Mouse (Mus musculus) ES-E14 (cell line): ENCODE results near the gene Ap1b1.

Experiments
- CHD2 ChIP-seq: IDR thresholded peaks from 2 replicates; pipeline ENCODE4 v1.6.1; 2014; ENCODE audit warnings: mild to moderate bottlenecking, low read depth, low read length, inconsistent platforms
- MAFK ChIP-seq: IDR thresholded peaks from 2 replicates; pipeline ENCODE4 v1.6.1; 2014; ENCODE audit warnings: mild to moderate bottlenecking, low read depth, low read length, inconsistent platforms; ENCODE audit not compliant: insufficient read depth
- ZNF384 ChIP-seq: IDR thresholded peaks from 2 replicates; pipeline ENCODE4 v1.6.1; 2012; ENCODE audit warnings: low read depth, low read length, inconsistent platforms

DNA sequence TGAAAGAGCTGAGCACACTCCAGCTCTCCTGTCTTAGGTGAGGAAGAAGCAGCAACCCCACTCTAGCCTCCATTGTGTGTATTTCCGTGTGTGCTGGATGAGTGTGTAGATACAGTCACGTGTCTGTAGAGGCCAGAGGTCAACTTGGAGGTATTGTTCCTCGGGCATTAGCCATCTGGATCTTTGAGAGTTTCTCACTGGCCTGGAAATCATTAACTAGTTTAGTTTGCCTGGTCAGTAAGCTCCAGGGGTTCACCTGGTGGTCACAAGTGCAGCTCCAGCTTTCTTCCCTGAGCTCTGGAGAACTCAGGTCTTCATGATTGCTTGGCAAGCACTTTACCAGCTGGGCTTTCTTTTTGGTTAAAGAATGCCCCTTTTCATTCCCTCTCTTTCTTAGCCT lies 11.7 kb downstream of the Ap1b1 start:
- TF ChIP-seq ZNF384 (no peak), CHD2 (no peak), MAFK (no peak)
